Mouse (Mus musculus) right cerebral cortex, postnatal 4 days (tissue): Measurements from ENCODE around the gene Rasgef1a.
A peak's percentile ranks its signal among the peaks of the same experiment; 100 is the strongest.

Experiments
- DNase-seq: peaks from one replicate; pipeline ENCODE4 v3.0.0-alpha.2; 2022

Rasgef1a gene

GRCm38 (mm10) chr6:118031467-118031866 is 20.2 kb downstream of the Rasgef1a start:
- DNase-seq = no peak

GRCm38 (mm10) chr6:118035639-118036038 is 24.4 kb downstream of the Rasgef1a start:
- DNase-seq = no peak

GRCm38 (mm10) chr6:118036118-118036805 is 25.0 kb downstream of the Rasgef1a start:
- no peak for DNase-seq

- DNase-seq = no peak
Measured at GRCm38 (mm10) chr6:118036866-118037265, 25.6 kb downstream of the Rasgef1a start.

GRCm38 (mm10) chr6:118045180-118045579 is 33.9 kb downstream of the Rasgef1a start:
- DNase-seq = no peak

GRCm38 (mm10) chr6:118045892-118046291 is 34.7 kb downstream of the Rasgef1a start:
- DNase-seq = no peak

GRCm38 (mm10) chr6:118046511-118046910 is 35.3 kb downstream of the Rasgef1a start:
- DNase-seq = no peak

- DNase-seq = no peak
Measured at GRCm38 (mm10) chr6:118046924-118047323, 35.7 kb downstream of the Rasgef1a start.

GRCm38 (mm10) chr6:118047811-118048505 is 36.7 kb downstream of the Rasgef1a start:
- DNase-seq = no peak

GRCm38 (mm10) chr6:118049776-118050175 is 38.5 kb downstream of the Rasgef1a start:
- DNase-seq = no peak

GRCm38 (mm10) chr6:118051474-118051873 is 40.2 kb downstream of the Rasgef1a start:
- DNase-seq = no peak

- DNase-seq = no peak
Measured at GRCm38 (mm10) chr6:118055209-118055608, 44.0 kb downstream of the Rasgef1a start.

GRCm38 (mm10) chr6:118061266-118061665 is 50.0 kb downstream of the Rasgef1a start:
- DNase-seq = no peak

- DNase-seq = no peak
Measured at GRCm38 (mm10) chr6:118063266-118063665, 52.0 kb downstream of the Rasgef1a start.

- peak; percentile 74 for DNase-seq
Measured at GRCm38 (mm10) chr6:118064968-118065530, 53.8 kb downstream of the Rasgef1a start.

- DNase-seq = peak; percentile 36
Measured at GRCm38 (mm10) chr6:118065837-118066198, 54.6 kb downstream of the Rasgef1a start.

- DNase-seq = no peak
Measured at GRCm38 (mm10) chr6:118066199-118067081, 55.2 kb downstream of the Rasgef1a start.

- DNase-seq = no peak
Measured at GRCm38 (mm10) chr6:118067720-118068119, 56.5 kb downstream of the Rasgef1a start.

- no peak for DNase-seq
Measured at GRCm38 (mm10) chr6:118070321-118071012, 59.2 kb downstream of the Rasgef1a start.

- DNase-seq = no peak
Measured at GRCm38 (mm10) chr6:118071013-118071350, 59.7 kb downstream of the Rasgef1a start.

GRCm38 (mm10) chr6:118071416-118071815 is 60.2 kb downstream of the Rasgef1a start:
- no peak for DNase-seq

GRCm38 (mm10) chr6:118072176-118072575 is 60.9 kb downstream of the Rasgef1a start:
- DNase-seq = no peak

GRCm38 (mm10) chr6:118074151-118074550 is 62.9 kb downstream of the Rasgef1a start:
- DNase-seq = no peak
